Mouse (Mus musculus) liver, embryonic 11.5 days (tissue): ENCODE results near the gene Inpp5k. TPM values are rescaled to one million over a fixed set of nuclear protein-coding genes. Genes with fewer than 3 reads are reported as not detected.

Source experiments
- ATAC-seq: fragments of 200-750 bp; cut with Nextera tagmentation; replicated peaks from 2 replicates; pipeline ENCODE4 v1.8.0; 2017; ENCODE audit warnings: moderate number of reproducible peaks, mild to moderate bottlenecking, moderate TSS enrichment, moderate library complexity; ENCODE audit not compliant: low FRiP score
- DNase-seq: peaks from one replicate; pipeline ENCODE4 v3.0.0-alpha.2; 2017; ENCODE audit warnings: low spot score
- H3K27ac ChIP-seq: fragments of 300-500 bp; sonication (generic); 2 replicates; pipeline ENCODE4 v1.5.1; 2014; ENCODE audit warnings: mild to moderate bottlenecking, low read depth, low read length, control low read depth
- H3K27me3 ChIP-seq: fragments of 300-500 bp; sonication (generic); replicated peaks from 2 replicates; pipeline ENCODE4 v1.6.1; 2014; ENCODE audit warnings: low read length, mixed read lengths; ENCODE audit not compliant: control insufficient read depth, insufficient read depth
- H3K36me3 ChIP-seq: fragments of 300-500 bp; sonication (generic); 2 replicates; pipeline ENCODE4 v1.6.1; 2014; ENCODE audit warnings: mild to moderate bottlenecking, low read length, moderate library complexity, mixed read lengths; ENCODE audit not compliant: control insufficient read depth, insufficient read depth
- H3K4me1 ChIP-seq: fragments of 300-500 bp; sonication (generic); replicated peaks from 2 replicates; pipeline ENCODE4 v1.6.1; 2014; ENCODE audit warnings: low read length, mixed read lengths; ENCODE audit not compliant: control insufficient read depth, insufficient read depth
- H3K4me2 ChIP-seq: fragments of 300-500 bp; sonication (generic); 2 replicates; pipeline ENCODE4 v1.6.1; 2014; ENCODE audit warnings: mild to moderate bottlenecking, control low read depth, moderate library complexity
- H3K4me3 ChIP-seq: fragments of 300-500 bp; sonication (generic); 2 replicates; pipeline ENCODE4 v1.5.1; 2014; ENCODE audit warnings: low read depth, low read length, control low read depth
- H3K9ac ChIP-seq: fragments of 300-500 bp; sonication (generic); 2 replicates; pipeline ENCODE4 v1.6.1; 2014; ENCODE audit warnings: low read depth, low read length, control low read depth
- H3K9me3 ChIP-seq: fragments of 300-500 bp; sonication (generic); 2 replicates; pipeline ENCODE4 v1.6.1; 2016; ENCODE audit warnings: low read length, inconsistent platforms, mixed read lengths; ENCODE audit not compliant: control insufficient read depth
- WGBS: fragments of 180-500 bp; shearing (Covaris S2); extraction: QIAGEN DNeasy Blood & Tissue Kit; methylation state at CpG from one replicate; pipeline ENCODE4 v1.1.7; 2014; 5-methylcytosine and 5-hydroxymethylcytosine counted together
- polyA plus RNA-seq: library from polyadenylated mRNA; unstranded; fragments of >200 nt; fragmentation: Nextera tagmentation; extraction: Ambion mirVana; gene quantifications from 2 replicates; pipeline ENCODE4 v1.2.1, GENCODE M21; 2014

The Inpp5k gene
- polyA plus RNA-seq, 1 experiment from 2014 or later, result 21.9 TPM

- Histone ChIP-seq H3K4me1 (peaks cover 42% of the 10 kb centered on the region), H3K27ac (peak overlapping the region; percentile 94), H3K9me3 (no peaks in the 10 kb centered on the region), H3K27me3 (no peaks in the 10 kb centered on the region), H3K36me3 (peaks cover 13% of the 10 kb centered on the region; the same call in 1 of the 2 replicates), H3K4me2 (peak overlapping the region; percentile 77), H3K4me3 (peak overlapping the region; percentile 76), H3K9ac (peak overlapping the region; percentile 84)
- peak; percentile 70 for ATAC-seq
- WGBS, result 22% methylated on average over 25 of the region's 25 CpGs
- peak; percentile 58 for DNase-seq
These were observed 23.9 kb downstream of the Inpp5k start for GRCm38 (mm10) chr11:75654471-75655390.

GRCm38 (mm10) chr11:75655621-75656545 lies 25.1 kb downstream of the Inpp5k start:
- Histone ChIP-seq H3K4me2 (peak overlapping the region; percentile 77), H3K4me1 (peaks cover 35% of the 10 kb centered on the region), H3K27me3 (no peaks in the 10 kb centered on the region), H3K9ac (peak overlapping the region; percentile 84), H3K9me3 (no peaks in the 10 kb centered on the region), H3K36me3 (peaks cover 20% of the 10 kb centered on the region; the same call in 1 of the 2 replicates), H3K27ac (peak overlapping the region; percentile 94), H3K4me3 (peak overlapping the region; percentile 76)
- 1% methylated on average over 78 of the region's 78 CpGs for WGBS
- peak; percentile 78 for DNase-seq
- ATAC-seq, result peak; percentile 33

- peak overlapping the region; percentile 94; the same call in 1 of the 2 replicates for H3K27ac ChIP-seq
These were observed 26.1 kb downstream of the Inpp5k start for GRCm38 (mm10) chr11:75656621-75657590.

GRCm38 (mm10) chr11:75657841-75658240 lies 27.1 kb downstream of the Inpp5k start:
- Histone ChIP-seq H3K27ac (no peak overlapping the region), H3K4me1 (peaks cover 33% of the 10 kb centered on the region), H3K9ac (no peak overlapping the region), H3K27me3 (no peaks in the 10 kb centered on the region), H3K4me2 (no peak overlapping the region), H3K36me3 (peaks cover 33% of the 10 kb centered on the region; the same call in 1 of the 2 replicates), H3K4me3 (no peak overlapping the region), H3K9me3 (no peaks in the 10 kb centered on the region)
- DNase-seq, result no peak
- no peak for ATAC-seq

More at GRCm38 (mm10) chr11:75656621-75657590, 26.1 kb downstream of the Inpp5k start:
- Histone ChIP-seq H3K9ac (peak overlapping the region; percentile 84), H3K4me3 (peak overlapping the region; percentile 76), H3K27me3 (no peaks in the 10 kb centered on the region), H3K9me3 (no peaks in the 10 kb centered on the region), H3K4me1 (peaks cover 38% of the 10 kb centered on the region), H3K4me2 (peak overlapping the region; percentile 77), H3K36me3 (peaks cover 28% of the 10 kb centered on the region; the same call in 1 of the 2 replicates)
- ATAC-seq (no peak), DNase-seq (no peak)
- 70% methylated on average over 17 of the region's 20 CpGs for WGBS

GRCm38 (mm10) chr11:75658311-75658710 lies 27.5 kb downstream of the Inpp5k start:
- 96% methylated on average over 13 of the region's 13 CpGs for WGBS
- Histone ChIP-seq H3K4me1 (peaks cover 29% of the 10 kb centered on the region), H3K9ac (no peak overlapping the region), H3K27me3 (no peaks in the 10 kb centered on the region), H3K4me2 (no peak overlapping the region), H3K27ac (no peak overlapping the region), H3K36me3 (peaks cover 34% of the 10 kb centered on the region; the same call in 1 of the 2 replicates), H3K4me3 (no peak overlapping the region), H3K9me3 (no peaks in the 10 kb centered on the region)
- no peak for DNase-seq
- no peak for ATAC-seq

- Histone ChIP-seq H3K27ac (no peak overlapping the region), H3K4me1 (peaks cover 24% of the 10 kb centered on the region), H3K9me3 (no peaks in the 10 kb centered on the region), H3K27me3 (no peaks in the 10 kb centered on the region), H3K4me3 (no peak overlapping the region), H3K36me3 (peaks cover 34% of the 10 kb centered on the region; the same call in 1 of the 2 replicates), H3K4me2 (no peak overlapping the region), H3K9ac (no peak overlapping the region)
- WGBS, result 85% methylated on average over 14 of the region's 14 CpGs
- no peak for DNase-seq
- ATAC-seq, result no peak
These were observed 28.4 kb downstream of the Inpp5k start for GRCm38 (mm10) chr11:75658996-75659750.

GRCm38 (mm10) chr11:75660081-75660590 lies 29.3 kb downstream of the Inpp5k start:
- Histone ChIP-seq H3K27me3 (no peaks in the 10 kb centered on the region), H3K36me3 (peaks cover 39% of the 10 kb centered on the region), H3K4me1 (peaks cover 17% of the 10 kb centered on the region), H3K4me2 (no peak overlapping the region), H3K9ac (no peak overlapping the region), H3K27ac (no peak overlapping the region), H3K9me3 (no peaks in the 10 kb centered on the region), H3K4me3 (no peak overlapping the region)
- 86% methylated on average over 12 of the region's 12 CpGs for WGBS
- no peak for ATAC-seq
- DNase-seq, result no peak
